Mouse (Mus musculus): ENCODE measurements at regions not wholly inside any gene's neighbourhood (a gene's known extent, or its start where the extent isn't known, plus 50 kb on each side); places are given as distances from the start of the nearest gene placed in this dataset.

- no peak for TF ChIP-seq CTCF (IDR thresholded peaks at IDR 0.05; ENCODE audit: low read depth)
- no peak for DNase-seq (ENCODE audit: low spot score)
- no peak for ATAC-seq (replicated peaks; ENCODE audit: low FRiP score, low read depth)
- Histone ChIP-seq H3K4me2 (ENCODE audit: low read length) (no peak overlapping the region), H3K9ac (ENCODE audit: low read depth, low read length) (no peak overlapping the region), H3K27me3 (ENCODE audit: insufficient read depth, low read length) (no peaks in the 10 kb centered on the region), H3K36me3 (ENCODE audit: insufficient read depth, low read length) (no peaks in the 10 kb centered on the region), H3K4me1 (replicated peaks; ENCODE audit: insufficient read depth, low read length) (no peaks in the 10 kb centered on the region), H3K4me3 (replicated peaks; ENCODE audit: low read depth, low read length) (no peak overlapping the region), H3K9me3 (replicated peaks; ENCODE audit: low read length) (no peaks in the 10 kb centered on the region), H3K27ac (no peak overlapping the region)
Observed at GRCm38 (mm10) chr1:40907813-40908212, 102.4 kb downstream of the Tmem182 start.

- no peak for ATAC-seq (replicated peaks; ENCODE audit: low FRiP score, low read depth)
- no peak for TF ChIP-seq CTCF (IDR thresholded peaks at IDR 0.05; ENCODE audit: low read depth)
- no peaks in the 10 kb centered on the region for H3K36me3 ChIP-seq (ENCODE audit: insufficient read depth, low read length)
- no peak overlapping the region for H3K4me2 ChIP-seq (ENCODE audit: low read length)
- H3K4me3 ChIP-seq (replicated peaks; ENCODE audit: low read depth, low read length): no peak overlapping the region
- no peaks in the 10 kb centered on the region for H3K27me3 ChIP-seq (ENCODE audit: insufficient read depth, low read length)
- WGBS: 56% methylated on average over 3 of the region's 3 CpGs
- H3K9me3 ChIP-seq (replicated peaks; ENCODE audit: low read length): no peaks in the 10 kb centered on the region
- no peak overlapping the region for H3K9ac ChIP-seq (ENCODE audit: low read depth, low read length)
- no peak for DNase-seq (ENCODE audit: low spot score)
- no peak overlapping the region for H3K27ac ChIP-seq
- H3K4me1 ChIP-seq (replicated peaks; ENCODE audit: insufficient read depth, low read length): no peaks in the 10 kb centered on the region
Observed at GRCm38 (mm10) chr1:40913591-40913990, 108.2 kb downstream of the Tmem182 start.

GRCm38 (mm10) chr1:40924271-40924670, 118.9 kb downstream of the Tmem182 start:
- no peak overlapping the region for H3K4me3 ChIP-seq (replicated peaks; ENCODE audit: low read depth, low read length)
- no peak for DNase-seq (ENCODE audit: low spot score)
- H3K27ac ChIP-seq: peak overlapping the region; percentile 87
- H3K4me1 ChIP-seq (replicated peaks; ENCODE audit: insufficient read depth, low read length): no peaks in the 10 kb centered on the region
- H3K36me3 ChIP-seq (ENCODE audit: insufficient read depth, low read length): no peaks in the 10 kb centered on the region
- 53% methylated on average over 3 of the region's 3 CpGs for WGBS
- ATAC-seq (replicated peaks; ENCODE audit: low FRiP score, low read depth): no peak
- no peak for TF ChIP-seq CTCF (IDR thresholded peaks at IDR 0.05; ENCODE audit: low read depth)
- H3K27me3 ChIP-seq (ENCODE audit: insufficient read depth, low read length): no peaks in the 10 kb centered on the region
- H3K4me2 ChIP-seq (ENCODE audit: low read length): peak overlapping the region; percentile 13; the same call in 1 of the 2 replicates
- no peak overlapping the region for H3K9ac ChIP-seq (ENCODE audit: low read depth, low read length)
- no peaks in the 10 kb centered on the region for H3K9me3 ChIP-seq (replicated peaks; ENCODE audit: low read length)

- peak; percentile 48 for DNase-seq (ENCODE audit: low spot score)
- Histone ChIP-seq H3K4me1 (replicated peaks; ENCODE audit: insufficient read depth, low read length) (no peaks in the 10 kb centered on the region), H3K27me3 (ENCODE audit: insufficient read depth, low read length) (no peaks in the 10 kb centered on the region), H3K4me3 (replicated peaks; ENCODE audit: low read depth, low read length) (no peak overlapping the region), H3K27ac (peak overlapping the region; percentile 87), H3K36me3 (ENCODE audit: insufficient read depth, low read length) (no peaks in the 10 kb centered on the region), H3K9me3 (replicated peaks; ENCODE audit: low read length) (no peaks in the 10 kb centered on the region), H3K9ac (ENCODE audit: low read depth, low read length) (no peak overlapping the region), H3K4me2 (ENCODE audit: low read length) (peak overlapping the region; percentile 13; the same call in 1 of the 2 replicates)
- ATAC-seq (replicated peaks; ENCODE audit: low FRiP score, low read depth): peak; percentile 86
- TF ChIP-seq CTCF (IDR thresholded peaks at IDR 0.05; ENCODE audit: low read depth): no peak
- WGBS: 35% methylated on average over 7 of the region's 7 CpGs
Observed at GRCm38 (mm10) chr1:40924780-40925179, 119.4 kb downstream of the Tmem182 start.

- Histone ChIP-seq H3K4me1 (replicated peaks; ENCODE audit: insufficient read depth, low read length) (no peaks in the 10 kb centered on the region), H3K36me3 (ENCODE audit: insufficient read depth, low read length) (no peaks in the 10 kb centered on the region), H3K9ac (ENCODE audit: low read depth, low read length) (no peak overlapping the region), H3K27ac (no peak overlapping the region), H3K9me3 (replicated peaks; ENCODE audit: low read length) (no peaks in the 10 kb centered on the region), H3K4me3 (replicated peaks; ENCODE audit: low read depth, low read length) (no peak overlapping the region), H3K4me2 (ENCODE audit: low read length) (no peak overlapping the region), H3K27me3 (ENCODE audit: insufficient read depth, low read length) (no peaks in the 10 kb centered on the region)
- WGBS: 29% methylated on average over 5 of the region's 5 CpGs
- ATAC-seq (replicated peaks; ENCODE audit: low FRiP score, low read depth) (no peak), DNase-seq (ENCODE audit: low spot score) (peak; percentile 50)
- no peak for TF ChIP-seq CTCF (IDR thresholded peaks at IDR 0.05; ENCODE audit: low read depth)
Observed at GRCm38 (mm10) chr1:40931374-40931773, 126.0 kb downstream of the Tmem182 start.

- Histone ChIP-seq H3K36me3 (ENCODE audit: insufficient read depth, low read length) (no peaks in the 10 kb centered on the region), H3K4me1 (replicated peaks; ENCODE audit: insufficient read depth, low read length) (no peaks in the 10 kb centered on the region), H3K9me3 (replicated peaks; ENCODE audit: low read length) (no peaks in the 10 kb centered on the region), H3K27ac (no peak overlapping the region), H3K9ac (ENCODE audit: low read depth, low read length) (no peak overlapping the region), H3K4me2 (ENCODE audit: low read length) (no peak overlapping the region), H3K4me3 (replicated peaks; ENCODE audit: low read depth, low read length) (no peak overlapping the region), H3K27me3 (ENCODE audit: insufficient read depth, low read length) (no peaks in the 10 kb centered on the region)
- no peak for TF ChIP-seq CTCF (IDR thresholded peaks at IDR 0.05; ENCODE audit: low read depth)
- WGBS: 80% methylated on average over 3 of the region's 3 CpGs
- no peak for ATAC-seq (replicated peaks; ENCODE audit: low FRiP score, low read depth)
- DNase-seq (ENCODE audit: low spot score): no peak
Observed at GRCm38 (mm10) chr1:40936729-40937128, 131.3 kb downstream of the Tmem182 start.

GRCm38 (mm10) chr1:40942751-40943150, 137.3 kb downstream of the Tmem182 start:
- WGBS: 89% methylated on average over 14 of the region's 14 CpGs

More at GRCm38 (mm10) chr1:40942751-40943150, 137.3 kb downstream of the Tmem182 start:
- no peak overlapping the region for H3K4me2 ChIP-seq (ENCODE audit: low read length)
- no peaks in the 10 kb centered on the region for H3K4me1 ChIP-seq (replicated peaks; ENCODE audit: insufficient read depth, low read length)
- H3K27ac ChIP-seq: no peak overlapping the region
- H3K4me3 ChIP-seq (replicated peaks; ENCODE audit: low read depth, low read length): no peak overlapping the region
- no peak overlapping the region for H3K9ac ChIP-seq (ENCODE audit: low read depth, low read length)
- H3K9me3 ChIP-seq (replicated peaks; ENCODE audit: low read length): no peaks in the 10 kb centered on the region
- DNase-seq (ENCODE audit: low spot score) (no peak), ATAC-seq (replicated peaks; ENCODE audit: low FRiP score, low read depth) (no peak)
- no peaks in the 10 kb centered on the region for H3K36me3 ChIP-seq (ENCODE audit: insufficient read depth, low read length)
- H3K27me3 ChIP-seq (ENCODE audit: insufficient read depth, low read length): no peaks in the 10 kb centered on the region
- no peak for TF ChIP-seq CTCF (IDR thresholded peaks at IDR 0.05; ENCODE audit: low read depth)

Data from kidney, postnatal 0 days (tissue).